Comparison of ENCODE assay signal across 14 mouse cellular contexts in the genomic region with DNA sequence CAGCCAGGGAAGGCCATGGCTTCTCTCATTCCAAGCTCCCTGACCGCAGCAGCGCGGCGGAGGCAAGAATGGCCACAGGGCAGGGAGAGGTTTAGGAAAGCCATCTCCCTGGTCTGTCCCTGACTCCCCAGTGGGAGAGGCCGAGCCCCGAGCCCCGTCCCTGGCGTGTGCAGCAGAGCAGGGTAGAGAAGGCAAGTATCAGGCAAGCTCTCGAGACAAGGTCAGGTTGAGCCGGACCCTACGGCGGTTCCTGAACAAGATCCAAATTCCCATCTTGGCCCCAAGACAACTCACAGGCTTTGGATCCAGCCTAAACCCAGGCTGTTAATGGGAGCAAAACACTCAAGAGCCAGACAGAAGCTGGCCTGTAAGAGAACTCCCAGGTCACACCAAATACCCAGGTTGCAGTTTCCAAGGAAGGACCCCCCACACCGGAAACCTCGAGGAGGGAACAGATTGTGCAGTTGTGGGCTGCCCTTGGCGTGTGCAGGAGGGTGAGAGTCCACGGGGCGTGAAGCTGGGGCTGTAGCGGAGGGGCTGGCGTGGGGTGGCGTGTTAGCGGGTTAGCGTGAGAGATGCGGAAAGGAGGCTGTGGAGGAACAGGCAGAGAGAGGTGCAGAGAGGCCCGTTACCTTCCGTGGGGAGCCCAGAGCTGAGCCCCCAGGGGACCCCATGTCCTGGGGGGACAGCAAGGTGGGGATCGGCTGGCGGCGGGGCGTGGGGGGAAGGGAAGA. TPM values are rescaled to one million over a fixed set of nuclear protein-coding genes. Genes with fewer than 3 reads are reported as not detected.
DNase-seq lines count a peak whose midpoint lies in the region; ATAC-seq and TF ChIP-seq lines count a peak whose summit lies in the region.
"Had no signal": no experiment of that assay in that cellular context is flagged by ENCODE, and none has a peak within 500 bp of the region (broad histone marks: within the 10 kb centered on the region; RNA-seq: fewer than 3 reads in every experiment).

No protein-coding gene starts in this region.

- H3K4me3 ChIP-seq in cerebellum, adult 2 months (replicated peaks; ENCODE audit: insufficient read depth, low read depth, low read length): no peak overlapping the region
- H3K4me3 ChIP-seq in lung, adult 2 months (replicated peaks; ENCODE audit: extremely low read depth, low read depth, low read length): no peak overlapping the region
- H3K4me3 ChIP-seq: embryonic facial prominence, embryonic 15.5 days; hindbrain, embryonic 12.5 days; lung, embryonic 15.5 days; midbrain, embryonic 15.5 days had no signal

- DNase-seq in cerebellum, adult 2 months: peak; percentile 52 to 60
- DNase-seq in ovary, adult 18-20 months (ENCODE audit: low spot score): peak; percentile 59
- no peak for DNase-seq in ovary, postnatal 10 days (ENCODE audit: low spot score)
- DNase-seq in kidney, adult 9 months: peak; percentile 72
- DNase-seq in lung, adult 2 months: no peak
- DNase-seq in layer of hippocampus, adult 11-12 months (ENCODE audit: low spot score): no peak
- DNase-seq: heart, adult 18-20 months had no signal

- TF ChIP-seq POLR2A in cerebellum, adult 2 months (IDR thresholded peaks at IDR 0.05; ENCODE audit: borderline replicate concordance, insufficient read depth, low read length): no peak
- no peak for TF ChIP-seq POLR2A in lung, adult 2 months (IDR thresholded peaks at IDR 0.05; ENCODE audit: borderline replicate concordance, extremely low read depth, low read depth, low read length)

- TF ChIP-seq CTCF in cerebellum, adult 2 months (IDR thresholded peaks at IDR 0.05; ENCODE audit: borderline replicate concordance, insufficient read depth, low read depth, low read length): no peak
- TF ChIP-seq CTCF in lung, adult 2 months (IDR thresholded peaks at IDR 0.05; ENCODE audit: insufficient read depth, low read length): no peak

- H3K27ac ChIP-seq in cerebellum, adult 2 months (ENCODE audit: insufficient read depth, low read length): no peak overlapping the region
- H3K27ac ChIP-seq: embryonic facial prominence, embryonic 15.5 days; hindbrain, embryonic 12.5 days; lung, embryonic 15.5 days; midbrain, embryonic 15.5 days had no signal

- no peaks in the 10 kb centered on the region for H3K27me3 ChIP-seq in cerebellum, adult 2 months (ENCODE audit: control insufficient read depth, insufficient read depth, low read length)
- H3K27me3 ChIP-seq: embryonic facial prominence, embryonic 15.5 days; hindbrain, embryonic 12.5 days; lung, embryonic 15.5 days; midbrain, embryonic 15.5 days had no signal

- ATAC-seq in cerebellum, adult (ENCODE audit: insufficient number of reproducible peaks, low FRiP score, low TSS enrichment): no peak
- ATAC-seq: forebrain, embryonic 16.5 days; midbrain, embryonic 15.5 days had no signal

- 36% methylated on average over 29 of the region's 29 CpGs for WGBS in cerebellum, adult 2 months
- 85% methylated on average over 29 of the region's 29 CpGs for WGBS in lung, adult 2 months

- peaks cover 55% of the 10 kb centered on the region for H3K4me1 ChIP-seq in cerebellum, adult 2 months (ENCODE audit: control insufficient read depth, insufficient read depth, low read length)
- H3K4me1 ChIP-seq in lung, adult 2 months (ENCODE audit: control insufficient read depth, insufficient read depth, low read length): no peaks in the 10 kb centered on the region

RNA-seq across cellular contexts. Expression of gene 4933428G20Rik, which starts 21.8 kb away (rescaled TPM):
- polyA plus RNA-seq in cerebellum, adult 2 months (2012; rRNA removed): not detected in 2 replicates
- polyA plus RNA-seq in lung, adult 2 months (2012; rRNA removed): 0.08 TPM in 1 of 2 replicates, not detected in the other
- polyA plus RNA-seq: liver, adult 2 months had no signal

RNA-seq across cellular contexts. Expression of gene Srcin1, which starts 54.1 kb away (rescaled TPM):
- polyA plus RNA-seq in cerebellum, adult 2 months (2012; rRNA removed): 127 and 142 TPM in 2 replicates
- 6.4 and 7.0 TPM in 2 replicates for polyA plus RNA-seq in lung, adult 2 months (2012; rRNA removed)

Comparison
In these comparisons a context has a peak if more than half of its experiments do, and no peak if none do; other contexts are left out.
1. DNase-seq: peak in cerebellum, adult 2 months (2 of 2), ovary, adult 18-20 months (single experiment) and kidney, adult 9 months (single experiment); none in ovary, postnatal 10 days (single experiment), lung, adult 2 months (single experiment) and layer of hippocampus, adult 11-12 months (single experiment).
2. RNA of gene Srcin1, which starts 54.1 kb away (polyA plus RNA-seq): 127 to 142 TPM in cerebellum, adult 2 months; 6.4 to 7.0 TPM in lung, adult 2 months; every median in the first group is over 10 times any median in the second.